Mouse (Mus musculus): Measurements from ENCODE around the gene Fpgs. TPM values are rescaled to one million over a fixed set of nuclear protein-coding genes. Genes with fewer than 3 reads are reported as not detected.

Fpgs gene
- polyA plus RNA-seq, 1 experiment from 2014 or later = 15.3 TPM

GRCm38 (mm10) chr2:32711301-32712056 is 7.5 kb upstream of the Fpgs start:
- no peak overlapping the region for H3K27ac ChIP-seq (replicated peaks; ENCODE audit: low read depth, low read length)
- H3K36me3 ChIP-seq (ENCODE audit: control insufficient read depth, insufficient read depth, low read length) = peaks cover 46% of the 10 kb centered on the region
- no peaks in the 10 kb centered on the region for H3K9me3 ChIP-seq (ENCODE audit: control insufficient read depth, low read length)
- H3K9ac ChIP-seq (replicated peaks; ENCODE audit: low read length) = peak overlapping the region; percentile 95
- H3K27me3 ChIP-seq (ENCODE audit: control insufficient read depth, insufficient read depth, low read length) = no peaks in the 10 kb centered on the region
- peaks cover 15% of the 10 kb centered on the region for H3K4me1 ChIP-seq (ENCODE audit: control insufficient read depth, insufficient read depth, low read length)
- no peak for ATAC-seq (ENCODE audit: low FRiP score, low TSS enrichment)
- H3K4me3 ChIP-seq (replicated peaks; ENCODE audit: low read depth, low read length) = peak overlapping the region; percentile 89
- 35% methylated on average over 9 of the region's 9 CpGs for WGBS
- no peak for DNase-seq
- peak overlapping the region; percentile 97 for H3K4me2 ChIP-seq (ENCODE audit: low read length)

GRCm38 (mm10) chr2:32710425-32710824 is 6.5 kb upstream of the Fpgs start:
- Histone ChIP-seq H3K36me3 (ENCODE audit: control insufficient read depth, insufficient read depth, low read length) (peaks cover 57% of the 10 kb centered on the region), H3K4me1 (ENCODE audit: control insufficient read depth, insufficient read depth, low read length) (peaks cover 15% of the 10 kb centered on the region), H3K9me3 (ENCODE audit: control insufficient read depth, low read length) (no peaks in the 10 kb centered on the region), H3K4me2 (ENCODE audit: low read length) (no peak overlapping the region), H3K27me3 (ENCODE audit: control insufficient read depth, insufficient read depth, low read length) (no peaks in the 10 kb centered on the region), H3K9ac (replicated peaks; ENCODE audit: low read length) (no peak overlapping the region), H3K27ac (replicated peaks; ENCODE audit: low read depth, low read length) (no peak overlapping the region), H3K4me3 (replicated peaks; ENCODE audit: low read depth, low read length) (no peak overlapping the region)
- DNase-seq = no peak
- 85% methylated on average over 5 of the region's 5 CpGs for WGBS
- no peak for ATAC-seq (ENCODE audit: low FRiP score, low TSS enrichment)

- peaks cover 65% of the 10 kb centered on the region for H3K36me3 ChIP-seq (ENCODE audit: control insufficient read depth, insufficient read depth, low read length)
Measured at GRCm38 (mm10) chr2:32709521-32710137, 5.7 kb upstream of the Fpgs start.

GRCm38 (mm10) chr2:32708643-32709042 is 4.7 kb upstream of the Fpgs start:
- 45% methylated on average over 3 of the region's 3 CpGs for WGBS
- peaks cover 75% of the 10 kb centered on the region for H3K36me3 ChIP-seq (ENCODE audit: control insufficient read depth, insufficient read depth, low read length)
- no peak overlapping the region for H3K4me3 ChIP-seq (replicated peaks; ENCODE audit: low read depth, low read length)
- no peak overlapping the region for H3K27ac ChIP-seq (replicated peaks; ENCODE audit: low read depth, low read length)
- DNase-seq = peak; percentile 79
- no peak for ATAC-seq (ENCODE audit: low FRiP score, low TSS enrichment)
- peaks cover 8% of the 10 kb centered on the region for H3K4me1 ChIP-seq (ENCODE audit: control insufficient read depth, insufficient read depth, low read length)
- no peak overlapping the region for H3K4me2 ChIP-seq (ENCODE audit: low read length)
- H3K27me3 ChIP-seq (ENCODE audit: control insufficient read depth, insufficient read depth, low read length) = no peaks in the 10 kb centered on the region
- H3K9me3 ChIP-seq (ENCODE audit: control insufficient read depth, low read length) = no peaks in the 10 kb centered on the region
- no peak overlapping the region for H3K9ac ChIP-seq (replicated peaks; ENCODE audit: low read length)

More at GRCm38 (mm10) chr2:32709521-32710137, 5.7 kb upstream of the Fpgs start:
- 95% methylated on average over 20 of the region's 20 CpGs for WGBS
- Histone ChIP-seq H3K27ac (replicated peaks; ENCODE audit: low read depth, low read length) (no peak overlapping the region), H3K27me3 (ENCODE audit: control insufficient read depth, insufficient read depth, low read length) (no peaks in the 10 kb centered on the region), H3K9me3 (ENCODE audit: control insufficient read depth, low read length) (no peaks in the 10 kb centered on the region), H3K4me3 (replicated peaks; ENCODE audit: low read depth, low read length) (no peak overlapping the region), H3K4me1 (ENCODE audit: control insufficient read depth, insufficient read depth, low read length) (peaks cover 15% of the 10 kb centered on the region), H3K4me2 (ENCODE audit: low read length) (no peak overlapping the region), H3K9ac (replicated peaks; ENCODE audit: low read length) (no peak overlapping the region)
- ATAC-seq (ENCODE audit: low FRiP score, low TSS enrichment) (no peak), DNase-seq (no peak)

- Histone ChIP-seq H3K36me3 (ENCODE audit: control insufficient read depth, insufficient read depth, low read length) (peaks cover 85% of the 10 kb centered on the region), H3K4me1 (ENCODE audit: control insufficient read depth, insufficient read depth, low read length) (peaks cover 8% of the 10 kb centered on the region), H3K9me3 (ENCODE audit: control insufficient read depth, low read length) (no peaks in the 10 kb centered on the region), H3K27ac (replicated peaks; ENCODE audit: low read depth, low read length) (no peak overlapping the region), H3K27me3 (ENCODE audit: control insufficient read depth, insufficient read depth, low read length) (no peaks in the 10 kb centered on the region), H3K9ac (replicated peaks; ENCODE audit: low read length) (no peak overlapping the region), H3K4me2 (ENCODE audit: low read length) (no peak overlapping the region), H3K4me3 (replicated peaks; ENCODE audit: low read depth, low read length) (no peak overlapping the region)
- no peak for ATAC-seq (ENCODE audit: low FRiP score, low TSS enrichment)
- WGBS = 97% methylated on average over 6 of the region's 6 CpGs
- DNase-seq = no peak
Measured at GRCm38 (mm10) chr2:32706971-32707370, 3.0 kb upstream of the Fpgs start.

- H3K36me3 ChIP-seq (ENCODE audit: control insufficient read depth, insufficient read depth, low read length) = peaks cover 72% of the 10 kb centered on the region
- H3K9ac ChIP-seq (replicated peaks; ENCODE audit: low read length) = no peak overlapping the region
- no peaks in the 10 kb centered on the region for H3K4me1 ChIP-seq (ENCODE audit: control insufficient read depth, insufficient read depth, low read length)
- no peak overlapping the region for H3K4me2 ChIP-seq (ENCODE audit: low read length)
- no peaks in the 10 kb centered on the region for H3K9me3 ChIP-seq (ENCODE audit: control insufficient read depth, low read length)
- no peak for DNase-seq
- no peaks in the 10 kb centered on the region for H3K27me3 ChIP-seq (ENCODE audit: control insufficient read depth, insufficient read depth, low read length)
- WGBS = 96% methylated on average over 7 of the region's 7 CpGs
- no peak overlapping the region for H3K4me3 ChIP-seq (replicated peaks; ENCODE audit: low read depth, low read length)
- no peak overlapping the region for H3K27ac ChIP-seq (replicated peaks; ENCODE audit: low read depth, low read length)
- no peak for ATAC-seq (ENCODE audit: low FRiP score, low TSS enrichment)
Measured at GRCm38 (mm10) chr2:32705018-32705417, 1.1 kb upstream of the Fpgs start.

GRCm38 (mm10) chr2:32703046-32703445 is 899 bp downstream of the Fpgs start:
- no peak overlapping the region for H3K9ac ChIP-seq (replicated peaks; ENCODE audit: low read length)
- ATAC-seq (ENCODE audit: low FRiP score, low TSS enrichment) (no peak), DNase-seq (no peak)
- H3K4me1 ChIP-seq (ENCODE audit: control insufficient read depth, insufficient read depth, low read length) = no peaks in the 10 kb centered on the region
- WGBS = 95% methylated on average over 8 of the region's 8 CpGs
- no peak overlapping the region for H3K4me3 ChIP-seq (replicated peaks; ENCODE audit: low read depth, low read length)
- no peaks in the 10 kb centered on the region for H3K27me3 ChIP-seq (ENCODE audit: control insufficient read depth, insufficient read depth, low read length)
- H3K4me2 ChIP-seq (ENCODE audit: low read length) = no peak overlapping the region
- peaks cover 53% of the 10 kb centered on the region for H3K36me3 ChIP-seq (ENCODE audit: control insufficient read depth, insufficient read depth, low read length)
- no peak overlapping the region for H3K27ac ChIP-seq (replicated peaks; ENCODE audit: low read depth, low read length)
- H3K9me3 ChIP-seq (ENCODE audit: control insufficient read depth, low read length) = no peaks in the 10 kb centered on the region

GRCm38 (mm10) chr2:32700966-32701743 is 2.8 kb downstream of the Fpgs start:
- Histone ChIP-seq H3K9me3 (ENCODE audit: control insufficient read depth, low read length) (no peaks in the 10 kb centered on the region), H3K4me1 (ENCODE audit: control insufficient read depth, insufficient read depth, low read length) (no peaks in the 10 kb centered on the region), H3K36me3 (ENCODE audit: control insufficient read depth, insufficient read depth, low read length) (peaks cover 36% of the 10 kb centered on the region), H3K4me3 (replicated peaks; ENCODE audit: low read depth, low read length) (no peak overlapping the region), H3K27me3 (ENCODE audit: control insufficient read depth, insufficient read depth, low read length) (no peaks in the 10 kb centered on the region), H3K4me2 (ENCODE audit: low read length) (no peak overlapping the region), H3K9ac (replicated peaks; ENCODE audit: low read length) (no peak overlapping the region), H3K27ac (replicated peaks; ENCODE audit: low read depth, low read length) (no peak overlapping the region)
- WGBS = 90% methylated on average over 14 of the region's 14 CpGs
- no peak for DNase-seq
- ATAC-seq (ENCODE audit: low FRiP score, low TSS enrichment) = no peak

All from midbrain, embryonic 14.5 days (tissue).